Mouse (Mus musculus) cerebellum, adult 18-20 months (tissue): ENCODE data around the gene Ear14.

Source experiments
- DNase-seq, 2 experiments: peaks; one replicate each; pipeline ENCODE4 v3.0.0; 2021

Gene Ear14

GRCm38 (mm10) chr14:51253569-51253968, 50.4 kb downstream of the Ear14 start:
- DNase-seq: no peak
